Comparison of ENCODE assay signal across 9 mouse cellular contexts in the genomic region with DNA sequence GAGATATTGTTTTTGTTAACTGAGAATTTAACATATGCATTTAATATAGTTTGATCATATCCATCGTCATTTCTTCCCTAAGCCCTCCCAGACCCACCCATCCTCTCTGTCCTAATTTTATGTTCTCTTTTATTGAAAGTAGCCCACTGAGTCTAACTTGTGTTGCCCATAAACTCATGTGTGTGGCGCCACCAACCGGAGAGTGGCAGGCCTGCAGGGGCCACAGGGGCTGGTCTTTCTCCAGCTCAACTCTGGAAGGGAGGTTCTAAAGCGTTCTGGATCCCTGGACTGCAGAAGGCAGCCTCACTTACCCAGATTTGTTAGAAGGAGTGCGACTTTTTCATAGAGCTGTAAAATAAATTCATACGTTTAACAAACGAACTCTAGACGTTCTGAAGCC.
A peak's percentile ranks its signal among the peaks of the same experiment; 100 is the strongest.
DNase-seq lines count a peak whose midpoint lies in the region; ATAC-seq and TF ChIP-seq lines count a peak whose summit lies in the region.
"Had no signal": no experiment of that assay in that cellular context is flagged by ENCODE, and none has a peak within 500 bp of the region (broad histone marks: within the 10 kb centered on the region; RNA-seq: fewer than 3 reads in every experiment).

No protein-coding gene starts in this region.

- H3K4me1 ChIP-seq in neural tube, embryonic 11.5 days (ENCODE audit: control insufficient read depth, insufficient read depth, low read length): no peaks in the 10 kb centered on the region
- no peaks in the 10 kb centered on the region for H3K4me1 ChIP-seq in neural tube, embryonic 15.5 days
- H3K4me1 ChIP-seq: lung, embryonic 15.5 days had no signal

- DNase-seq in gastrocnemius, adult 2 months: no peak
- no peak for DNase-seq in gastrocnemius, postnatal 36 days
- peak; percentile 29 for DNase-seq in neural tube, embryonic 11.5 days (ENCODE audit: low spot score)
- DNase-seq in embryo, embryonic 10 days (ENCODE audit: low spot score): peak; percentile 62
- DNase-seq in left cerebral cortex, postnatal 14 days (ENCODE audit: low spot score in 2 of 2): peak; percentile 40 to 54
- DNase-seq in urinary bladder, postnatal 25 days (ENCODE audit: low spot score): peak; percentile 47
- no peak for DNase-seq in spleen, postnatal 4 days (ENCODE audit: low spot score in 2 of 2)

- H3K27me3 ChIP-seq in neural tube, embryonic 11.5 days (ENCODE audit: control insufficient read depth, insufficient read depth, low read length): no peaks in the 10 kb centered on the region
- H3K27me3 ChIP-seq in neural tube, embryonic 15.5 days (replicated peaks): no peaks in the 10 kb centered on the region
- H3K27me3 ChIP-seq: lung, embryonic 15.5 days had no signal

- no peak overlapping the region for H3K4me3 ChIP-seq in gastrocnemius, adult 2 months
- H3K4me3 ChIP-seq in neural tube, embryonic 11.5 days (ENCODE audit: low read depth, low read length): no peak overlapping the region
- H3K4me3 ChIP-seq in neural tube, embryonic 15.5 days (replicated peaks): no peak overlapping the region
- H3K4me3 ChIP-seq: lung, embryonic 15.5 days had no signal

- no peak overlapping the region for H3K9ac ChIP-seq in neural tube, embryonic 11.5 days (ENCODE audit: low read length)
- no peak overlapping the region for H3K9ac ChIP-seq in neural tube, embryonic 15.5 days (replicated peaks)
- H3K9ac ChIP-seq: lung, embryonic 15.5 days had no signal

- H3K9me3 ChIP-seq in neural tube, embryonic 11.5 days (ENCODE audit: control insufficient read depth, low read length): no peaks in the 10 kb centered on the region
- no peaks in the 10 kb centered on the region for H3K9me3 ChIP-seq in neural tube, embryonic 15.5 days (replicated peaks)
- H3K9me3 ChIP-seq: lung, embryonic 15.5 days had no signal

- H3K36me3 ChIP-seq in neural tube, embryonic 11.5 days (ENCODE audit: control insufficient read depth, insufficient read depth, low read length): no peaks in the 10 kb centered on the region
- 0 out of 2 replicates have a peak, but pooled peaks cover 2% of the 10 kb centered on the region for H3K36me3 ChIP-seq in neural tube, embryonic 15.5 days
- H3K36me3 ChIP-seq: lung, embryonic 15.5 days had no signal

- no peak overlapping the region for H3K4me2 ChIP-seq in neural tube, embryonic 11.5 days (ENCODE audit: low read depth)
- no peak overlapping the region for H3K4me2 ChIP-seq in neural tube, embryonic 15.5 days
- H3K4me2 ChIP-seq: lung, embryonic 15.5 days had no signal

- intact Hi-C loops in gastrocnemius, adult 2 months (cut with DNase I): no loop called here
- intact Hi-C loops in gastrocnemius, postnatal 36 days (cut with DNase I): no loop called here
- intact Hi-C loops in left cerebral cortex, postnatal 14 days (cut with DNase I): no loop called here

- ATAC-seq in neural tube, embryonic 11.5 days (ENCODE audit: insufficient read depth, low FRiP score, low TSS enrichment): no peak
- ATAC-seq in neural tube, embryonic 15.5 days (ENCODE audit: low FRiP score): no peak

- WGBS in neural tube, embryonic 11.5 days: 32% methylated on average over 8 of the region's 8 CpGs
- WGBS in neural tube, embryonic 15.5 days: 38% methylated on average over 8 of the region's 8 CpGs

- TF ChIP-seq CTCF in gastrocnemius, adult 2 months (IDR thresholded peaks at IDR 0.05): peak; percentile 23; the same call in 1 of the 2 replicates

- H3K27ac ChIP-seq in gastrocnemius, adult 2 months: no peak overlapping the region
- no peak overlapping the region for H3K27ac ChIP-seq in neural tube, embryonic 11.5 days (ENCODE audit: low read depth, low read length)
- no peak overlapping the region for H3K27ac ChIP-seq in neural tube, embryonic 15.5 days (replicated peaks)
- H3K27ac ChIP-seq: lung, embryonic 15.5 days had no signal

Comparison
In these comparisons a context has a peak if more than half of its experiments do, and no peak if none do; other contexts are left out.
1. DNase-seq: peak in neural tube, embryonic 11.5 days (single experiment), embryo, embryonic 10 days (single experiment), left cerebral cortex, postnatal 14 days (2 of 2) and urinary bladder, postnatal 25 days (single experiment); none in gastrocnemius, adult 2 months (single experiment), gastrocnemius, postnatal 36 days (0 of 2) and spleen, postnatal 4 days (0 of 2).